Mouse (Mus musculus): Measurements from ENCODE around the gene Phlpp2. TPM values are rescaled to one million over a fixed set of nuclear protein-coding genes. Genes with fewer than 3 reads are reported as not detected.

The Phlpp2 gene
- polyA plus RNA-seq, 1 experiment from 2014 or later, result 4.0 TPM

DNA sequence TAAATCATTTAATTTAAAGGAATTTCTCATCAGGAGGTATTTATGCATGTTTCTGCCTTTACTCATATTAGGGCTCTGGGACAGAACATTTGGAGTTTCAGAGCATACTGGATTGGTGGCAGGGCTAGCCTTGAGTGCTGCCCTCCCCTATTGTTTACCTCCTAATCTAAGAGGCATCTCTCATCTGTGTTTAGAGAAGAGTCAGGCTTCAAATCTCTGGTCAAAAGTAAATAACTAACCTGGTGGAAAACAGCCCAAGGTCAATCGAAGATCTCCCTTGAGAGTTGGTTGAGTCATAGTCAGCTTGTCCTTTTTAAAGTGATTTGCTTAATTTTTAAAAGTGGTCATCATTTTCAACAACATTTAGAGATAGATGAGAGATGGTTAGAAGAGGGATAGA lies 124.6 kb downstream of the Phlpp2 start:
- H3K4me1 ChIP-seq (replicated peaks), result no peaks in the 10 kb centered on the region
- no peak overlapping the region for H3K9ac ChIP-seq (replicated peaks)
- no peak overlapping the region for H3K4me3 ChIP-seq (replicated peaks)
- H3K36me3 ChIP-seq, result no peaks in the 10 kb centered on the region
- no peaks in the 10 kb centered on the region for H3K27me3 ChIP-seq
- ATAC-seq (ENCODE audit: insufficient number of reproducible peaks, insufficient read depth, low FRiP score, low TSS enrichment, low read depth), result no peak
- no peak overlapping the region for H3K27ac ChIP-seq
- WGBS, result 78% methylated on average over 1 of the region's 1 CpGs
- H3K4me2 ChIP-seq, result no peak overlapping the region
- H3K9me3 ChIP-seq, result no peaks in the 10 kb centered on the region

Other genes with a start within 250 kb of the Phlpp2 start
- gene Ist1, start 175.3 kb upstream of the Phlpp2 start, polyA plus RNA-seq (2016; fragmentation: Nextera tagmentation; extraction: Ambion mirVana), result 162 and 164 TPM in 2 replicates
- 53.8 and 54.2 TPM in 2 replicates for gene Zfp821, start 163.0 kb upstream of the Phlpp2 start, polyA plus RNA-seq (2016; fragmentation: Nextera tagmentation; extraction: Ambion mirVana)
- gene Atxn1l, start 130.8 kb upstream of the Phlpp2 start, polyA plus RNA-seq (2016; fragmentation: Nextera tagmentation; extraction: Ambion mirVana), result 9.2 and 10.0 TPM in 2 replicates
- 51.6 and 56.1 TPM in 2 replicates for gene Ap1g1, start 90.0 kb upstream of the Phlpp2 start, polyA plus RNA-seq (2016; fragmentation: Nextera tagmentation; extraction: Ambion mirVana)
- 0.50 and 0.79 TPM in 2 replicates for gene Marveld3, start 93.7 kb downstream of the Phlpp2 start, polyA plus RNA-seq (2016; fragmentation: Nextera tagmentation; extraction: Ambion mirVana)
- gene Tat, start 121.9 kb downstream of the Phlpp2 start, polyA plus RNA-seq (2016; fragmentation: Nextera tagmentation; extraction: Ambion mirVana), result not detected in 2 replicates
- gene Chst4, start 171.2 kb downstream of the Phlpp2 start, polyA plus RNA-seq (2016; fragmentation: Nextera tagmentation; extraction: Ambion mirVana), result not detected in 2 replicates
- 12.3 and 13.5 TPM in 2 replicates for gene Zfp612, start 211.2 kb downstream of the Phlpp2 start, polyA plus RNA-seq (2016; fragmentation: Nextera tagmentation; extraction: Ambion mirVana)
- gene Gm21964, start 232.7 kb downstream of the Phlpp2 start, polyA plus RNA-seq (2016; fragmentation: Nextera tagmentation; extraction: Ambion mirVana), result not detected in 2 replicates
- not detected in 2 replicates for gene Gm17720, start 234.2 kb downstream of the Phlpp2 start, polyA plus RNA-seq (2016; fragmentation: Nextera tagmentation; extraction: Ambion mirVana)

Data from limb, embryonic 12.5 days (tissue).